Mouse (Mus musculus) ES-E14 (cell line): ENCODE measurements around the gene Ankrd6. TPM values are rescaled to one million over a fixed set of nuclear protein-coding genes. Genes with fewer than 3 reads are reported as not detected.
A peak's percentile ranks its signal among the peaks of the same experiment; 100 is the strongest.

Source experiments
- DNase-seq: peaks from one replicate; pipeline ENCODE4 v3.0.0-alpha.2; 2013; ENCODE audit warnings: low read depth, low spot score
- H3K27ac ChIP-seq: 2 replicates; pipeline ENCODE4 v1.5.1; 2012; ENCODE audit warnings: low read depth, mild to moderate bottlenecking, low read length, moderate library complexity, mixed read lengths; ENCODE audit not compliant: poor library complexity, insufficient read depth, severe bottlenecking
- H3K36me3 ChIP-seq: 2 replicates; pipeline ENCODE4 v1.6.1; 2012; ENCODE audit warnings: mild to moderate bottlenecking, low read length, moderate library complexity, mixed read lengths; ENCODE audit not compliant: control insufficient read depth, poor library complexity, insufficient read depth, severe bottlenecking
- H3K4me1 ChIP-seq, 2 experiments: fragments of 150-350 bp in 1 of 2; sonication (generic) in 1 of 2; 2 replicates each; pipeline ENCODE4 v1.6.1; 2012; ENCODE audit warnings: low read length in 2 of 2, mild to moderate bottlenecking in 1 of 2, mixed read lengths in 1 of 2; ENCODE audit not compliant: control insufficient read depth in 2 of 2, insufficient read depth in 2 of 2, poor library complexity in 1 of 2
- H3K4me3 ChIP-seq, 2 experiments: fragments of 150-350 bp in 1 of 2; sonication (generic) in 1 of 2; 2 replicates each; pipeline ENCODE4 v1.5.1; 2012; ENCODE audit warnings: low read length in 2 of 2, low read depth in 1 of 2, mild to moderate bottlenecking in 1 of 2, mixed read lengths in 1 of 2; ENCODE audit not compliant: insufficient read depth in 1 of 2, poor library complexity in 1 of 2, severe bottlenecking in 1 of 2
- H3K9ac ChIP-seq: 2 replicates; pipeline ENCODE4 v1.6.1; 2012; ENCODE audit warnings: low read depth, mild to moderate bottlenecking, low read length, mixed read lengths; ENCODE audit not compliant: poor library complexity, insufficient read depth, severe bottlenecking
- H3K9me3 ChIP-seq: fragments of 150-350 bp; sonication (generic); 2 replicates; pipeline ENCODE4 v1.6.1; 2012; ENCODE audit warnings: low read depth, mild to moderate bottlenecking, low read length; ENCODE audit not compliant: control insufficient read depth, insufficient read depth
- CHD2 ChIP-seq: IDR thresholded peaks from 2 replicates; pipeline ENCODE4 v1.6.1; 2014; ENCODE audit warnings: mild to moderate bottlenecking, low read depth, low read length, inconsistent platforms
- HCFC1 ChIP-seq: IDR thresholded peaks from 2 replicates; pipeline ENCODE4 v1.6.1; 2012; ENCODE audit warnings: low read length, inconsistent platforms, borderline replicate concordance; ENCODE audit not compliant: insufficient read depth
- MAFK ChIP-seq: IDR thresholded peaks from 2 replicates; pipeline ENCODE4 v1.6.1; 2014; ENCODE audit warnings: mild to moderate bottlenecking, low read depth, low read length, inconsistent platforms; ENCODE audit not compliant: insufficient read depth
- ZC3H11A ChIP-seq: IDR thresholded peaks from 2 replicates; pipeline ENCODE4 v1.6.1; 2012; ENCODE audit warnings: low read depth, mild to moderate bottlenecking, inconsistent platforms, low read length, borderline replicate concordance
- ZNF384 ChIP-seq: IDR thresholded peaks from 2 replicates; pipeline ENCODE4 v1.6.1; 2012; ENCODE audit warnings: low read depth, low read length, inconsistent platforms
- in situ Hi-C, 2 experiments: fragments of 600-800 bp; cut with MboI; formaldehyde crosslinking; loops; one replicate each; pipeline ENCODE4 v1.15.1; 2025; ENCODE audit warnings: low sequenced_read_pairs in 2 of 2, inconsistent platforms in 1 of 2; ENCODE audit not compliant: unreplicated experiment in 2 of 2
- total RNA-seq: library from RNA; depleted of rRNA; stranded (reverse); fragments of 300-350 nt; gene quantifications from 2 replicates; pipeline ENCODE4 v1.2.3, GENCODE M21; 2012

Gene Ankrd6
- total RNA-seq, 1 experiment, result 7.8 TPM

- H3K9ac ChIP-seq, result no peak overlapping the region
- TF ChIP-seq ZNF384, result no peak
- no peak for TF ChIP-seq HCFC1
- TF ChIP-seq CHD2, result no peak
- no peak for TF ChIP-seq MAFK
- TF ChIP-seq ZC3H11A, result no peak; the same call in 1 of the 2 replicates
- peak overlapping the region; percentile 79 to 80; a peak in 3 of 4 replicates for H3K4me3 ChIP-seq
- in situ Hi-C loops, result no loop called here
- no peak for DNase-seq
- H3K9me3 ChIP-seq, result no peaks in the 10 kb centered on the region
- peaks cover 4 to 22% of the 10 kb centered on the region in 2 experiments; a peak in 2 of 4 replicates for H3K4me1 ChIP-seq
- H3K36me3 ChIP-seq, result no peaks in the 10 kb centered on the region
- H3K27ac ChIP-seq, result peak overlapping the region; percentile 54; the same call in 1 of the 2 replicates
Measured at GRCm38 (mm10) chr4:32984801-32985675, 34.4 kb upstream of the Ankrd6 start.

DNA sequence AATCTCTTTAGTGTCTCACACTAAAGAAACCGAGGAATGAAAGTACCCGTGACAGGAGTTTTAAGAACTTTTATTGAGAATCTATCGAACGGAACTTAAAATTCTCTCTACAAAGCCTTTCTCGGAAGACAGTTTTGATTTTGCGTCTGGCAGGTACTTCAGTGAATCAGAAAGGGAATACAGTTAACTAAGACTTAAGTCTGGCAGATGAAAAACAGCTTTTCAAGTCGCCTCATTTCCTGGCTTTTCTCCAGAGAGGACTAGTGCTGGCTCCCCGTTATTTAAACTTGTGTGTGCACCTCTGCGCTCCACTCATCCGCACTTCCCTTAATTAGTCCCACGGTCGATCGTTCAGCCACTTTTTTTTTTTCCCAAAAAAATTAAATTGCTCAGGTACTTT lies 33.6 kb upstream of the Ankrd6 start:
- no peaks in the 10 kb centered on the region for H3K36me3 ChIP-seq
- peak overlapping the region; percentile 22; the same call in 1 of the 2 replicates for H3K27ac ChIP-seq
- no peak overlapping the region for H3K9ac ChIP-seq
- H3K4me3 ChIP-seq, result peak overlapping the region; percentile 79 to 80
- H3K9me3 ChIP-seq, result no peaks in the 10 kb centered on the region
- in situ Hi-C loops, result no loop called here
- DNase-seq, result no peak
- H3K4me1 ChIP-seq, result peaks cover 4 to 25% of the 10 kb centered on the region in 2 experiments; a peak in 2 of 4 replicates
- TF ChIP-seq HCFC1 (no peak), ZNF384 (no peak), ZC3H11A (no peak), CHD2 (no peak), MAFK (no peak)

DNA sequence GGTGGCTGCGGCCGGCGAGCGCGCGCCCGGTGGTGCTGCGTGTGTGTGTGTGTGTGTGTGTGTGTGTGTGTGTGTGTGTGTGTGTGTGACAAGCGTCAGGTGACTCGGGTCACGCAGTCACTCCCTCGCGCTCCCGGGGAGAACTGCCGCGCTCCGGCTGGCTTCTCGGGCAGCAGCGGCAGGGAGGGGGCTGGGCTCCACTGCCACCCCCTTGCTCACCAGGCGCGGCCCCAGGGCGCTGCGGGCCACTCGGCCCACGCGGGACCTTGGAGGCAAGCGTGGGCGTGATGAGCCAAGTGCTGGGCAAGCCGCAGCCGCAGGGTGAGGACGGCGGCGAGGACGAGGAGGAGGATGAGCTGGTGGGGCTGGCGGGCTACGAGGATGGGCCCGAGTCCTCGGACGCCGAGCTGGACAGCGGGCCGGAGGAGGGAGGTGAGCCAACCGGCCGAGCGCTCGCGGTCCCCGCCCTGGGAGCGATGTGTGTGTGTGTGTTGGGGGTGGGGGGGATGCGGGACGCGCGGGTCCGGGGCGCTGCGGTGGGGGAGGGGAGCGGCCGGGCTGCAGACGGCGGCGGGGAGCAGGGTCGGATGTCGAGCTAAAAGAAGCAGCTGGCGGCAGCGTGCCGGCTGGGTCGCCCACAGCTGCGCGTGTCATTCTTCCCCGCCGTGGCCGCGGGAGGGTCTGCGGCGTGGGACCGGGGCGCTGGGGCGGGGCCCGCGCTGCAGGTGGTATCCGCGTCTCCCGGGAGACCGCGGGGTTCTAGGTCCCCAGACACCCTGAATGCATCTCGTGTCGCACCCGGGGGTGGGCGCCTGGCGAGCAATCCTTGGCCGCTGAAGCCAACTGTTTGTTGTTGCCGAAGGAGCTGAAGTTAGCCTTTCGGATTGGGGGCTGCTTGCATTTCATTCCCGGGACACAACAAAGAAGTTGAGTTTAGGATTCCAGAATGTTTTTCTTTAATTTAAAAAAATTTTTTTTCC lies 32.8 kb upstream of the Ankrd6 start:
- Histone ChIP-seq H3K4me1 (peaks cover 4 to 25% of the 10 kb centered on the region in 2 experiments; a peak in 2 of 4 replicates), H3K27ac (peak overlapping the region; percentile 4), H3K4me3 (peak overlapping the region; percentile 79 to 80), H3K36me3 (no peaks in the 10 kb centered on the region), H3K9ac (peak overlapping the region; percentile 80), H3K9me3 (no peaks in the 10 kb centered on the region)
- no peak for DNase-seq
- TF ChIP-seq MAFK (no peak), ZC3H11A (no peak)
- in situ Hi-C loops, result no loop called here

GRCm38 (mm10) chr4:32982716-32983175 lies 32.1 kb upstream of the Ankrd6 start, which contains the start of gene Rragd:
Rragd (plus strand) TSS chr4:32983037.
- no peaks in the 10 kb centered on the region for H3K36me3 ChIP-seq
- in situ Hi-C loops, result no loop called here
- H3K9me3 ChIP-seq, result no peaks in the 10 kb centered on the region
- DNase-seq, result no peak
- peaks cover 4 to 25% of the 10 kb centered on the region in 2 experiments; a peak in 2 of 4 replicates for H3K4me1 ChIP-seq
- TF ChIP-seq MAFK (no peak), CHD2 (no peak), ZC3H11A (no peak), HCFC1 (no peak), ZNF384 (no peak)
- H3K9ac ChIP-seq, result peak within 1 kb of the TSS; percentile 80
- peak within 1 kb of the TSS; percentile 4 for H3K27ac ChIP-seq
- H3K4me3 ChIP-seq, result peak within 1 kb of the TSS; percentile 79 to 80
